Mouse (Mus musculus): Measurements from ENCODE around the gene Spen.
A peak's percentile ranks its signal among the peaks of the same experiment; 100 is the strongest.

Spen gene

GRCm38 (mm10) chr4:141469343-141469742, 69.1 kb downstream of the Spen start:
- DNase-seq = no peak

- DNase-seq = peak; percentile 78
Measured at GRCm38 (mm10) chr4:141468576-141468975, 69.8 kb downstream of the Spen start.

GRCm38 (mm10) chr4:141467581-141467927, 70.8 kb downstream of the Spen start:
- DNase-seq = no peak

GRCm38 (mm10) chr4:141466844-141467580, 71.4 kb downstream of the Spen start:
- DNase-seq = no peak

GRCm38 (mm10) chr4:141466289-141466795, 72.1 kb downstream of the Spen start:
- no peak for DNase-seq

- DNase-seq = no peak
Measured at GRCm38 (mm10) chr4:141465512-141466288, 72.7 kb downstream of the Spen start.

GRCm38 (mm10) chr4:141464722-141465121, 73.7 kb downstream of the Spen start:
- no peak for DNase-seq

GRCm38 (mm10) chr4:141463472-141463871, 74.9 kb downstream of the Spen start:
- DNase-seq = no peak

GRCm38 (mm10) chr4:141461576-141461975, 76.8 kb downstream of the Spen start:
- DNase-seq = no peak

GRCm38 (mm10) chr4:141461088-141461487, 77.3 kb downstream of the Spen start:
- DNase-seq = no peak

- no peak for DNase-seq
Measured at GRCm38 (mm10) chr4:141460481-141460880, 77.9 kb downstream of the Spen start.

GRCm38 (mm10) chr4:141459766-141460165, 78.6 kb downstream of the Spen start:
- DNase-seq = no peak

GRCm38 (mm10) chr4:141458888-141459287, 79.5 kb downstream of the Spen start:
- DNase-seq = no peak

GRCm38 (mm10) chr4:141458236-141458635, 80.2 kb downstream of the Spen start:
- DNase-seq = no peak

- no peak for DNase-seq
Measured at GRCm38 (mm10) chr4:141456193-141456938, 82.0 kb downstream of the Spen start.

GRCm38 (mm10) chr4:141455526-141455925, 82.9 kb downstream of the Spen start:
- no peak for DNase-seq

GRCm38 (mm10) chr4:141454581-141455350, 83.6 kb downstream of the Spen start:
- no peak for DNase-seq

- no peak for DNase-seq
Measured at GRCm38 (mm10) chr4:141451916-141452450, 86.4 kb downstream of the Spen start.

- no peak for DNase-seq
Measured at GRCm38 (mm10) chr4:141451251-141451650, 87.1 kb downstream of the Spen start.

- DNase-seq = no peak
Measured at GRCm38 (mm10) chr4:141446211-141446610, 92.2 kb downstream of the Spen start.

- no peak for DNase-seq
Measured at GRCm38 (mm10) chr4:141445328-141445720, 93.1 kb downstream of the Spen start.
